Mouse (Mus musculus): Measurements from ENCODE around the gene Olfr784. TPM values are rescaled to one million over a fixed set of nuclear protein-coding genes. Genes with fewer than 3 reads are reported as not detected.

Gene Olfr784
- not detected in 2 replicates for polyA plus RNA-seq (2012; rRNA removed; ENCODE audit: low replicate concordance)

DNA sequence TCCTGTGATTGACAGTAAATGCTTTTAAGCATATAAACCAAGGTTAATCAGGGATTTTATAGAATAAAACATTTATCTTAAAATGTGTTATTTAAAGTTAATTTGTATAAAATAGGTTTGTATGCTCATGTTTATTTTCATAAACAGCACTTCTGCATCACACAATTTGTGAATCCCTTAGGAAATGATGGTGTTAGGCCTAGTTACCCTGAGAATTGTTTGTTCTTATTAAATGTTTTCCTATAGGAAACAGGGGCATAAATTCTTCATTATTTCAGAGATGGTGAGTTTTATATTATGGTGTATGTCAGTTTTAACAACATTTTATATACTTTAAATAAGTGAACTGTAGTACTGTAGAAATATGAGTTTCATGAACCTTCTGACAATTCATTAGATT, at the start of gene Olfr784:
TSS of gene Olfr784 (plus strand) at position 301 of the 400 bp plus-strand sequence.

DNA sequence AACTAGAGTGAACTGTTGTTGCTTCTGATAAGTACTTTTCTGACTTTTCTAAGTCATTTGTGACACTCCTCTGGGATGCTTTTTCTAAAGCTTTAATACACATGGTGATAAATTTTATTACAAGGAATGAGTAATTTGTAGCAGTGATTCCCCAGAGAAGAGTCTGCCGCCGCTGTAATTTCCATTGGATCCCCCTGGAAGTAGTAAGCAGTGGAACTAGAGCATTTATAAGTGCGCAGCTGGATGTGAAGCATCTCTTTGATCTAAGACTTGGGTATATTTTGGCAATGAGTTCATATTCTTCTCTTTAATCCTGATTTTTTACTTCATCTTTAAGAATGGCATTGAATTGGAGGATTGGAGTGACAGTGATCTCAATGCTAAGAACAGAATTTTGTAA, 35.3 kb upstream of the Olfr784 start, which contains the start of gene Olfr782:
TSS of gene Olfr782 (plus strand) at position 301 of the 400 bp plus-strand sequence.

DNA sequence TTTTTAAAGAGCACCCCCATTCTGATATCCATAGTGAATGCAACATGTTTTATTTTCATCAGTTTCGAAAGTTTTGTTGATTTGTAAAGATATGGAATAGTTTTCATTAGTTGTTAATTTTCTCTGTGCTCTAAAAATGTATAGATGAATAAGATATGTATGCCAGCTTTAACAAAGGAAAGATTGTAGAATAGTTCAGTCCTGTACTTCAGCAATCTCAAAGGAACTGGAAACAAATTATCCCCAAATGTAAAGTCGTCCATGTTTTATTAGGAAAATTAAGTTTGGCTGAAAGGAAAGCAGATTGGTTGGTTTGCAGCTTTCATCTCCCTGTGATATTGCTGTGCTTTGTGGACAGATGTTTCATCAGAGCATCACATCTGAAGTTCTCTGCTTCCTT, 21.2 kb downstream of the Olfr784 start, which contains the start of gene Olfr785:
TSS of gene Olfr785 (plus strand) at position 301 of the 400 bp plus-strand sequence.

DNA sequence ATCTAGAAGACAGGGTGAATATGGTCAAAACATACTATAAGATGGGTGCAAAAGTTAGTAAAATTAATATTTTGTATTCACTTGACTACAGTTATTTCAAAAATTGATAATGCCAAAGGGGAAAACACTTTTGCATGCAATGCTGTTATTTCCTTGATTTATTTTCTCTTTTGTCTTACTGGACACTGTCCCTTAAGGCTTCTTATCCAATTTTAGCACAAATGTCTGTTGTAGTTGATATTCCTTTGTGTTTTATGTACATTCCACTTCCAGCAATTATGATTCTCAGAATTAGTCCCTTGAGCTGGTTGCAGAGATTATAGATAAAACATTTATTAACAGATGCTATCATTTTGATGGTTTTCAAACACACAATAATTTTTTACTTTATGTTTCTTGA, 43.1 kb downstream of the Olfr784 start, which contains the start of gene Olfr786:
TSS of gene Olfr786 (plus strand) at position 301 of the 400 bp plus-strand sequence.

Other genes starting within 250 kb of the Olfr784 start
- not detected in 2 replicates for gene Olfr770, start 245.1 kb upstream of the Olfr784 start, polyA plus RNA-seq (2012; rRNA removed; ENCODE audit: low replicate concordance)
- gene Olfr771, start 219.3 kb upstream of the Olfr784 start, polyA plus RNA-seq (2012; rRNA removed; ENCODE audit: low replicate concordance), result not detected in 2 replicates
- gene Olfr772, start 206.2 kb upstream of the Olfr784 start, polyA plus RNA-seq (2012; rRNA removed; ENCODE audit: low replicate concordance), result not detected in 2 replicates
- gene Olfr773, start 196.7 kb upstream of the Olfr784 start, polyA plus RNA-seq (2012; rRNA removed; ENCODE audit: low replicate concordance), result not detected in 2 replicates
- gene Olfr774, start 147.9 kb upstream of the Olfr784 start, polyA plus RNA-seq (2012; rRNA removed; ENCODE audit: low replicate concordance), result not detected in 2 replicates
- not detected in 2 replicates for gene Olfr775, start 135.7 kb upstream of the Olfr784 start, polyA plus RNA-seq (2012; rRNA removed; ENCODE audit: low replicate concordance)
- gene Olfr776, start 125.0 kb upstream of the Olfr784 start, polyA plus RNA-seq (2012; rRNA removed; ENCODE audit: low replicate concordance), result not detected in 2 replicates
- not detected in 2 replicates for gene Olfr777, start 112.6 kb upstream of the Olfr784 start, polyA plus RNA-seq (2012; rRNA removed; ENCODE audit: low replicate concordance)
- not detected in 2 replicates for gene Olfr780, start 66.0 kb upstream of the Olfr784 start, polyA plus RNA-seq (2012; rRNA removed; ENCODE audit: low replicate concordance)
- gene Olfr781, start 55.2 kb upstream of the Olfr784 start, polyA plus RNA-seq (2012; rRNA removed; ENCODE audit: low replicate concordance), result not detected in 2 replicates
- not detected in 2 replicates for gene Olfr782, start 35.2 kb upstream of the Olfr784 start, polyA plus RNA-seq (2012; rRNA removed; ENCODE audit: low replicate concordance)
- not detected in 2 replicates for gene Olfr785, start 21.3 kb downstream of the Olfr784 start, polyA plus RNA-seq (2012; rRNA removed; ENCODE audit: low replicate concordance)
- not detected in 2 replicates for gene Olfr786, start 43.2 kb downstream of the Olfr784 start, polyA plus RNA-seq (2012; rRNA removed; ENCODE audit: low replicate concordance)
- not detected in 2 replicates for gene Olfr787, start 77.8 kb downstream of the Olfr784 start, polyA plus RNA-seq (2012; rRNA removed; ENCODE audit: low replicate concordance)
- not detected in 2 replicates for gene Olfr788, start 86.9 kb downstream of the Olfr784 start, polyA plus RNA-seq (2012; rRNA removed; ENCODE audit: low replicate concordance)
- not detected in 2 replicates for gene Olfr789, start 100.7 kb downstream of the Olfr784 start, polyA plus RNA-seq (2012; rRNA removed; ENCODE audit: low replicate concordance)
- gene Olfr790, start 114.4 kb downstream of the Olfr784 start, polyA plus RNA-seq (2012; rRNA removed; ENCODE audit: low replicate concordance), result not detected in 2 replicates
- not detected in 2 replicates for gene Olfr791, start 137.7 kb downstream of the Olfr784 start, polyA plus RNA-seq (2012; rRNA removed; ENCODE audit: low replicate concordance)
- not detected in 2 replicates for gene Olfr792, start 155.1 kb downstream of the Olfr784 start, polyA plus RNA-seq (2012; rRNA removed; ENCODE audit: low replicate concordance)
- not detected in 2 replicates for gene Olfr794, start 183.6 kb downstream of the Olfr784 start, polyA plus RNA-seq (2012; rRNA removed; ENCODE audit: low replicate concordance)
- gene Olfr796, start 228.5 kb downstream of the Olfr784 start, polyA plus RNA-seq (2012; rRNA removed; ENCODE audit: low replicate concordance), result not detected in 2 replicates
- gene Olfr798, start 243.9 kb downstream of the Olfr784 start, polyA plus RNA-seq (2012; rRNA removed; ENCODE audit: low replicate concordance), result not detected in 2 replicates